Mouse (Mus musculus): ENCODE data around the gene Akap10.
A peak's percentile ranks its signal among the peaks of the same experiment; 100 is the strongest.
"Not testable (repeated sequence)": the region's sequence is repeated elsewhere in the genome, so short reads cannot be mapped to it uniquely, and the experiment has no call there.

The Akap10 gene

DNA sequence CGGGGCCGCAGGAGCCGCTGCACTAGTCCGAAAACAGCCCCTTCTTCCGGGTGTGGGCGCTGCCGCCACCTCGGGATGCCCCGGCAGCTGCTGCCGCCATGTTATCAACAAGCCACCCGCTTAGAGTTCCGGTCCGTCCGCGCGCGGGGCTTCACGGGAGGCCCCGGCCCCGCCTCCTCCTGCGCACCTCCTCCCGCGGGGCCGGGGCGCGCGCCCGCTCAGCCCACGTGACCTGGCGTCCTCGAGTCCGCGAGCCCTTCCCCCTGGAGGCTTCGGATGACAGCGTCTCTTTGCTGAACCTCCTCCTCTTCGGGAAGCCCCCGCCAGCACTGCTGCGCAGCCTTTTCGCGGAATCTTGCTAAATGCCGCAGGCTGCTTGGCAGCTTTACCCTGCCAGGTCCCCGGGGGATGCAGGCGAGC is at the start of gene Akap10:
Akap10 (minus strand) TSS at position 155 of the 420 bp plus-strand sequence.
- peak; percentile 95 for DNase-seq (ENCODE audit: low spot score)

DNA sequence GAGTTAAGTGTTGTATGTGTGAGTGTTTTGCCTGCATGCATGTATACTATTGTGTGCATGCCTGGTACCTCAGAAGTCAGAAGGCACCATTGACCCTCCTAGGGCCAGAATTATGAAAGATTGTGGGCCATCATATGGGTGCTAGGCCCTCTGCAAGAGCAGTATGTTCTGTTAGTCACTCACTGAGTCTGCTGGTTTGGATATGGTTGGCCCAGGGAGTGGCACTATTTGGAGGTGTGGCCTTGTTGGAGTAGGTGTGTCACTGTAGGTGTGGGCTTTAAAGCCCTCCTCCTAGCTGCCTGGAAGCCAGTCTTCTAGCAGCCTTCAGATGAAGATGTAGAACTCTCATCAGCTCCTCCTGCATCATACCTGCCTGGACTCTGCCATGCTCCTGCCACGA is 45.7 kb upstream of the Akap10 start:
- no peak for DNase-seq (ENCODE audit: low spot score)

DNA sequence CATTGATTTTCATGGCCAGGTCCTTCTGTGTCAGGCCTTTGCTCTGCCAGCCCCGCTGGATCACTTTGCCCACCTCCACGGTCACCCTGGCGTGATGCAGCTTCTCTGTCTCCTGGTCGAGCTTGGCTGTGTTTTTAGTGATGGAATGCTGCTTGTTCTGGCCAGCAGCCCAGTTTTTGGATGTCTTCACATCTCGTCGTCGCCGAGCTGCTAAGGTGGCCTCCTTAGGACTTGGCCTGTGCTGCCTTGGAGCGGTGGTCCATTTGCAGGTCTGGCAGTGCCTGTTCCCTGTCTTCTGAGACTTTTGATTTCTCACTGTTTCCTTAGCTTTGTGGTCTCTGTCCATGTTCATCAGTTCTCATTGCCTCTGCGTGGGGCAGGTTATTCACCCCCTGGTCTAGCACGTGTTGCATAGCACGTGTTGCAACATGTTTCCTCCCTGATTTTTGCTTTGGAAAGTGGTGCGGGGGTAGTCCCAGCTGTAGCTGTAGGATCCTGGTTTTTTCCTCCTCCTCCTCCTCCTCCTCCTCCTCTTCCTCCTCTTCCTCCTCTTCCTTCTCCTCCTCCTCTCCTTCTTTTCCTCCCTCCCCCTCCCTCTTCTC is 44.2 kb upstream of the Akap10 start:
- DNase-seq (ENCODE audit: low spot score) = no peak

GRCm38 (mm10) chr11:61971441-61972221 is 41.6 kb upstream of the Akap10 start:
- DNase-seq (ENCODE audit: low spot score) = no peak

DNA sequence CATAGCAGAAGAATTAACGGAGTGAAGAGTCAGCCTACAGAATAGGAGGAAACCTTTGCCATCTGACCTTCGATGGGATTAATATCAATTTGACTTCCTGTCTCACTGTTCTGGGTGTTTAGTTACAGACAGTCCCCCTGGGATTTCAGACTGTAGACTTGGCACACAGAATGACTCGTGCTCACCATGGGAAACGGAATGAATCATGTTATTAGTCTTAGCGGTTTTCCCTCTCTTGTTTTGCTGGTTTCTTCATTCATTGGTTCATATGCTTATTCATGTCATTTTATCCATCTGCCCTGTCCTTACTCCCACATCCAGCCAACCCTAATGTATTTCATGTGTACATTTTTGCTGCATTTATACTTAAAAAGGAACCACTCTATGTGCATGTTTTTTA is 40.8 kb upstream of the Akap10 start:
- DNase-seq (ENCODE audit: low spot score) = no peak

GRCm38 (mm10) chr11:61968875-61969274 is 38.8 kb upstream of the Akap10 start:
- DNase-seq (ENCODE audit: low spot score) = no peak

DNA sequence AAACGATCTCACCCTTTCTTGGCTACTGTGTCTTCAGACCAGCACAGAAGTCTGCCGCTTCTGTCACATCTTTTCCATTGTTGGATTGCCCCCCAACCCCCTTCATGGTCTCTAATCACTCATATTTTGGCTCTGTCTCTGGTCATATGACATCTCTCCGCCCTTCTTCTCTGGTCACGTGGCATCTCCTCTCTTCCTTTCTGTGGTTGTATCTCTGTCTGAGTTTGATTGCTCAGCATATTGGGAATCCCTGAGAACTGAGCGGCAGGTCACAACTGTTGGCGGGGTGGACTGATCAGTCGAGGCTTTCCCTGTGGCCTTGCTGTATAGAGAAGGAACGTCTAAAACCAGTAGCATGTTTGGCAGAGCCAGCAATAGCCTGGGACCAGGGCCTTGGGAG is 37.0 kb upstream of the Akap10 start:
- no peak for DNase-seq (ENCODE audit: low spot score)

DNA sequence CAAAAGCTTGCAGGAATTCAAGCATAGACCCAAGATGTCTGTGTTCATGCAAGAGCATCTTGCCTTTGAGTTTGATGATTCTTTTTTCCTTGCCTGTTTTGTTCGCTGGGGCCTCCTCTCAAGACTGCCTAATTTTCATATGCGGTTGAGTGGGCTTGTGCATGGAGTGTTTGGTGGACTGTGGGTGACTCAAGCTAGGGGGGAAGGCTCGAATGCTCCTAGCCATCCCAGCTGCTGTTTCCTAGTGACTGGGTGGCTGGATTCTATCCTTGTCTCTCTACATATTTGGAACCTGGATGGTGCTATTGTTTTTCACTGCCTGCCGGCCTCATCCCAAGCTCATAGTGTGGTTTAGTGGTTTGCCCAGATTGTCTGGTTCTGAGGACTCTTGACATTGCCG is 34.6 kb upstream of the Akap10 start:
- no peak for DNase-seq (ENCODE audit: low spot score)

DNA sequence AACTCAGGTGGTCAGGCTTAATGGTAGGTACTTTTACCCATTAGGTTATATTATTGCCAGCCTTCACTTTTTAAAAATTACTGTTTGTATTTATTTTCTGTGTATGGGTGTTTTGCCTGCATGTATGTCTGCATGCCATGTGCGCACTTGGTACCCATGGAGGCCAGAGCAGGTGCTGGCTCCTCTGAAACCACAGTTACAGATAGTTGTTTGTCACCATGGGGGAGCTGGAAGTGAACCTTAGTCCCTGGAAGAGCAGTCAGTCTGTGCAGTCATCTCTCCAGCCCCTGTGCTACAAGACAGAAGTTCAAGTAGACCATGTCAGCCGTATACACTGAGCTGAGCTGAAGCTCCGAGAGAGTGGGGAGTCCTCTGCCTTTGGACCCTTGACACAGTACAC is 33.1 kb upstream of the Akap10 start:
- DNase-seq (ENCODE audit: low spot score) = no peak

- DNase-seq (ENCODE audit: low spot score) = no peak
These were observed 32.6 kb upstream of the Akap10 start for GRCm38 (mm10) chr11:61962684-61963083.

GRCm38 (mm10) chr11:61960096-61960495 is 30.0 kb upstream of the Akap10 start:
- DNase-seq (ENCODE audit: low spot score) = no peak

DNA sequence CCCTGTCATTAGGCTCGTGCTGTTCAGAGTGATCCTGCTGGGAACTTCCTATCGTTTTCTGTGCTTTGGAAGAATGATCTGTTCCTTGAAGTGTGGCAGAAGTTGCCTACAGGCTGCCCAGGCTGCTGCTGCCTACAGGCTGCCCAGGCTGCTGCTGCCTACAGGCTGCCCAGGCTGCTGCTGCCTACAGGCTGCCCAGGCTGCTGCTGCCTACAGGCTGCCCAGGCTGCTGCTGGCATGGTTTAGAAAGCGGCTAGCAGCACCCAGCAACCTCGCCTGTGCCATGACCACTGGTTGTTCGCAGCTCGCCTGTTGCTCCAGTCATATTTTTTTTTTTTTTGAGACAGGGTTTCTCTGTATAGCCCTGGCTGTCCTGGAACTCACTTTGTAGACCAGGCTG is 28.7 kb upstream of the Akap10 start:
- not testable (repeated sequence) for DNase-seq (ENCODE audit: low spot score)

- DNase-seq (ENCODE audit: low spot score) = peak; percentile 38
These were observed 27.3 kb upstream of the Akap10 start for GRCm38 (mm10) chr11:61957296-61957813.

GRCm38 (mm10) chr11:61956572-61957295 is 26.7 kb upstream of the Akap10 start, which contains the start of gene Specc1:
Gene Specc1 (plus strand): TSS chr11:61956763.
- peak; percentile 94 for DNase-seq (ENCODE audit: low spot score)

GRCm38 (mm10) chr11:61955951-61956350 is 25.9 kb upstream of the Akap10 start:
- no peak for DNase-seq (ENCODE audit: low spot score)

DNA sequence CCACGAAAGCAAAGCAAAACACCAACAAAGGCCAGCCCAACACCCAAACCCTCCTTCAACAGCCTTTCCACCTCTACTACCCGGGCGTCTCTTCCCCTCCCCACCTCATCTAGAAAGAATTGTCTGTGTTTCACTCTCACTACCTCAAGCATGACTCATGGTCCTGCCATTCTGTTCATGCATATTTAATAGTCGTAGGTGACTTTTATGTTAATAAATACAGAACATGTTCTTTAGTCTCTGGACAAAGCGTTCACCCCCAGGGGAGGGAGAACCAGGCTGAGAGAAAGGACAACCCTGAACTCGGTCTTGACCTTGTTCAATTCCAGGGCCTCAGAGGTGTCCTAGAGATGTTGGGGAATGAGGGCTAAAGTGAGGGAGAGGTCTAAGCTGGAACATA is 25.1 kb upstream of the Akap10 start:
- DNase-seq (ENCODE audit: low spot score) = no peak

DNA sequence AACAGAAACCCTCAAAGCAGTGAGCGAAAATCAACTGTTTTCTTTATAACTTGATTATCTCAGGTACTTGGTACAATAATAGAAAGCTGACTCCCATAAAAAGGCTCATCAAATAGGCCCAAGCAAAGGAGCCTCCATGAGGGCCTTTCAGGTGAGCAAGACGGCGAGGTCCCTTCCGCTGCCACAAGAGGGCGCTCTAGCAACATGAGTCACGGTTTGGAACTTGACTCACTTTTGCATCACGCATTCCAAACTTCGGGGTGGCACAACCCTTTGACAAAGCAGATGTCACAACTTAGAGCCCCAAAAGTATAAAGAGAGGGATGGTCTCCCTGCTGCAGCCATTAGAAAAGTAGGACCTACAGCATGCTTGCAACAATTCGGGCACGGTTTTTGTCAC is 20.6 kb upstream of the Akap10 start:
- DNase-seq (ENCODE audit: low spot score) = peak; percentile 90

DNA sequence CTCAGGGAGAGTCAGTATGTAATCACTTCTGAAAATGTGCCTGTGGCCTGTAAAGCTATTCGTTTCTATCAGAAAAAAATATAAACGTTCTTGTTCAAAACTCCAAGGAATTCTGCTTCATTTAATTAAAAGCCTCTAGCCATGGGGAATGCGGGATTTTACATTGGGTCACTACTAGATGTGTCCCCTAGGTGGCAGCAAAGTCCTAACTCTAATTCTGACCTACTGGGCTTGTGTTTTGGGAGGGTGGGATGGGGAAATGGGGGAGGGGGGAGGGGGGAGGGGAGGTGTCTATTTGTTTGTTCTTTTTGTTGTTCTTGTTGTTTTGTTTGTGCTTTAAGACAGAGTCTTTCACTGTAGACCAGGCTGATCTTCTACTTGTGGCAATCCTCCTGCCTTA is 19.3 kb upstream of the Akap10 start:
- peak; percentile 69 for DNase-seq (ENCODE audit: low spot score)

GRCm38 (mm10) chr11:61946608-61947007 is 16.6 kb upstream of the Akap10 start:
- no peak for DNase-seq (ENCODE audit: low spot score)

- DNase-seq (ENCODE audit: low spot score) = no peak
These were observed 14.4 kb upstream of the Akap10 start for GRCm38 (mm10) chr11:61944417-61944816.

GRCm38 (mm10) chr11:61942903-61943302 is 12.9 kb upstream of the Akap10 start:
- no peak for DNase-seq (ENCODE audit: low spot score)

GRCm38 (mm10) chr11:61937761-61938160 is 7.7 kb upstream of the Akap10 start:
- no peak for DNase-seq (ENCODE audit: low spot score)

All from layer of hippocampus, adult 11-12 months (tissue).